Mouse (Mus musculus): ENCODE data around the gene Nkiras2. TPM values are rescaled to one million over a fixed set of nuclear protein-coding genes. Genes with fewer than 3 reads are reported as not detected.

Nkiras2 gene
- polyA plus RNA-seq (2014; fragmentation: Illumina TruSeq; extraction: RNeasy Lipid Tissue Mini Kit (QIAGEN cat#74804); ENCODE audit: low read depth, low replicate concordance), result 7.5 TPM

DNA sequence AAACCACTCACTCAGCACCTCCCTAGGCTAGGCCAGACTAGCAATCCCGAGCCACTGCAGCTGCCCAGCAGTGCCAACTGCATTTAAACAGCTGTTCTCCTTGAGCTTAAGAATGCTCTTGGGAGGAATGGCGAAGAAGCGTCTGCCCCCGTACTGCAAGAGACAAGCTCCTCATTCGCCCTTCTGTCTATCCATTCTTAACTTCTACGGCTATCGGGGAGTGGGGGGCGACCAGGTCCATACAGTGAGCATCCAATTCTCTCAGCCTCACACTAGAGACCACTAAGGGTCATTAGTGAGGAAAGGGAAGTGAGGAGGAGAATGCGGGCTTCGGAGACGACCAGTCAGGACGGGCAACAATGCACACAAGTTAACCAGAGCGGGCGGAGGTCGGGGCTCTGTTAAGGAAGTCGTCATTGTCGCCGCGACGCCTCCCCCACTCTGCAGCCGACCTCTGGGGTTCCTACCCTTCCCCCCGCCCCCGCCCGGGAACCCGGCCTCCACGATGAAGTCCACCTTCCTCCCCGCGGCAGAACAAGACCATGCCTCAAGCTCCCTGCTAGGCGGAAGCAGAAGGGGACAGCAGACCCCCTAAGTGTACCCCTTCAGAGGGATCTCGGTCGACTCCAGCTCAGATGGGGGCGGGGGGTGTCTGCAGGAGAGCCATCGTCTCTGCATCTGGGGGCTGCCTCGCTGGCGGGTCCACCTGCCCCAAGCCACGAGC, at the start of gene Nkiras2:
Gene Nkiras2, plus strand, starts transcription at position 484 of the 724 bp plus-strand sequence.

DNA sequence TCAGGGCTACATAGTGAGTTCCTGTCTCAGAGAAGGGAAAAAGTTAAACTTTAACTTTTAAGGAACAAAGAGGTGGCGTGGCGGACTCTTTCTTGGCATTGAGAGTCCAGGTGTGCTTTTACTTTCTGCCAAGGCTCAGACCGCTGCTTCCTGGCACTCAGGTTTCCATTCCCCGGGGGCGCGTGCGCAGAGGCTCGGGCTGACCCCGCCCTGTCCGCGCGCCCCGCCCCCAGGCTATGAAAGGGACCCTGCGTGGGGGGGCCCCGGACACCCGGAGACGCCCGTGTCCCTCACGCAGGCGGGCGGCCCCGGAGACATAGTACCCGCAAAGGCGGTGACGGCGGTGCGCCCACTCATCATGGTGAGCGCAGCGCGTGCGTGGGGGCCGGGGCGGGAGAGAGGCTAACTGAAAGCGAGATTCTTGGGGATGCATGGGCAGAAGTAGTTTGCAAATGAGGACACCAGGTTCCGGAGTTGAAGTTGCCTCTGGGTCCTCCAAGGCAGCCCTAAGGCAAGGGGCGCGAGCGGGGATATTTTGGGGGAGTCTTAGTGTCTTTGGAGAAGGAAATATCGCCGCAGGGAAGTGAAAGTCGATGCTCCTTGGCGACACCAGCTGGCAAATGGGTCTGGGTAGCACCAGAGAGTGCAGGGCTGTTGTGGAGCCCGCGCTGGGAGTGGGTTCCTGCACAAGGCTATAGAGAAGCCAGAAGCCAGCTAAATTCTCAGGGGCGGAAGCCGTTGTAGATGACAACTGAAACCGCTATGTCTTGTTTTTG, 44.1 kb upstream of the Nkiras2 start, which contains the start of gene Cnp:
Gene Cnp, plus strand, starts transcription at position 197 of the 776 bp plus-strand sequence.

DNA sequence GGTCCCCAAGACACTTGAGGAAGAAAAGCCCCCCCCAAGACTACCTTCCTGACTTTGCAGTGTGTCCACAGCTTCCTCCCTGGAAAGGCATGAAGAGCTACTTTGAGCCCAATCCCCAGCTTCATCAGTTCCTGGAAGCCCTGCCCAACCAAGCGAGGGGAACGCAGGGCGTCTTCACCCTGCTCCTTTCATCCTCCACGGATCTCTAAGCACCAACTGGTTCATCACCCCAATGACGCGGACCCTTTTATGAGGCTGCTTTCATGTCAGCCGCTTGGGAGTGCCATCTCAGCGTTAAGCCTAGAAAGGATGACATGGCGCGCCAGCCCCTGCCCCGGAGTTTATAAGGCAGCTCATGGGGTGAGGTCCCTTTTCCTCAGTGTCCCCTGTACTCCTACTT, 938 bp downstream of the Nkiras2 start, which contains the start of gene Dnajc7:
Gene Dnajc7, minus strand, starts transcription at position 187 of the 400 bp plus-strand sequence.

Other genes with a start within 250 kb of the Nkiras2 start
- gene Jup, start 221.5 kb upstream of the Nkiras2 start, polyA plus RNA-seq (2014; fragmentation: Illumina TruSeq; extraction: RNeasy Lipid Tissue Mini Kit (QIAGEN cat#74804); ENCODE audit: low read depth, low replicate concordance), result 5.2 TPM
- gene P3h4, start 204.4 kb upstream of the Nkiras2 start, polyA plus RNA-seq (2014; fragmentation: Illumina TruSeq; extraction: RNeasy Lipid Tissue Mini Kit (QIAGEN cat#74804); ENCODE audit: low read depth, low replicate concordance), result 0.88 TPM
- 0.66 TPM for gene Fkbp10, start 203.5 kb upstream of the Nkiras2 start, polyA plus RNA-seq (2014; fragmentation: Illumina TruSeq; extraction: RNeasy Lipid Tissue Mini Kit (QIAGEN cat#74804); ENCODE audit: low read depth, low replicate concordance)
- 7.8 TPM for gene Nt5c3b, start 177.4 kb upstream of the Nkiras2 start, polyA plus RNA-seq (2014; fragmentation: Illumina TruSeq; extraction: RNeasy Lipid Tissue Mini Kit (QIAGEN cat#74804); ENCODE audit: low read depth, low replicate concordance)
- 0.69 TPM for gene Klhl10, start 177.3 kb upstream of the Nkiras2 start, polyA plus RNA-seq (2014; fragmentation: Illumina TruSeq; extraction: RNeasy Lipid Tissue Mini Kit (QIAGEN cat#74804); ENCODE audit: low read depth, low replicate concordance)
- gene Klhl11, start 146.5 kb upstream of the Nkiras2 start, polyA plus RNA-seq (2014; fragmentation: Illumina TruSeq; extraction: RNeasy Lipid Tissue Mini Kit (QIAGEN cat#74804); ENCODE audit: low read depth, low replicate concordance), result 5.7 TPM
- gene Acly, start 91.2 kb upstream of the Nkiras2 start, polyA plus RNA-seq (2014; fragmentation: Illumina TruSeq; extraction: RNeasy Lipid Tissue Mini Kit (QIAGEN cat#74804); ENCODE audit: low read depth, low replicate concordance), result 137 TPM
- 0.41 TPM for gene Ttc25, start 73.6 kb upstream of the Nkiras2 start, polyA plus RNA-seq (2014; fragmentation: Illumina TruSeq; extraction: RNeasy Lipid Tissue Mini Kit (QIAGEN cat#74804); ENCODE audit: low read depth, low replicate concordance)
- 7.9 TPM for gene Cnp, start 44.3 kb upstream of the Nkiras2 start, polyA plus RNA-seq (2014; fragmentation: Illumina TruSeq; extraction: RNeasy Lipid Tissue Mini Kit (QIAGEN cat#74804); ENCODE audit: low read depth, low replicate concordance)
- gene Dnajc7, start 924 bp downstream of the Nkiras2 start, polyA plus RNA-seq (2014; fragmentation: Illumina TruSeq; extraction: RNeasy Lipid Tissue Mini Kit (QIAGEN cat#74804); ENCODE audit: low read depth, low replicate concordance), result 227 TPM
- not detected for gene Zfp385c, start 73.2 kb downstream of the Nkiras2 start, polyA plus RNA-seq (2014; fragmentation: Illumina TruSeq; extraction: RNeasy Lipid Tissue Mini Kit (QIAGEN cat#74804); ENCODE audit: low read depth, low replicate concordance)
- 4.0 TPM for gene Dhx58, start 85.0 kb downstream of the Nkiras2 start, polyA plus RNA-seq (2014; fragmentation: Illumina TruSeq; extraction: RNeasy Lipid Tissue Mini Kit (QIAGEN cat#74804); ENCODE audit: low read depth, low replicate concordance)
- 1.7 TPM for gene Kat2a, start 93.2 kb downstream of the Nkiras2 start, polyA plus RNA-seq (2014; fragmentation: Illumina TruSeq; extraction: RNeasy Lipid Tissue Mini Kit (QIAGEN cat#74804); ENCODE audit: low read depth, low replicate concordance)
- not detected for gene Hspb9, start 94.6 kb downstream of the Nkiras2 start, polyA plus RNA-seq (2014; fragmentation: Illumina TruSeq; extraction: RNeasy Lipid Tissue Mini Kit (QIAGEN cat#74804); ENCODE audit: low read depth, low replicate concordance)
- 39.2 TPM for gene Rab5c, start 119.0 kb downstream of the Nkiras2 start, polyA plus RNA-seq (2014; fragmentation: Illumina TruSeq; extraction: RNeasy Lipid Tissue Mini Kit (QIAGEN cat#74804); ENCODE audit: low read depth, low replicate concordance)
- not detected for gene Kcnh4, start 140.7 kb downstream of the Nkiras2 start, polyA plus RNA-seq (2014; fragmentation: Illumina TruSeq; extraction: RNeasy Lipid Tissue Mini Kit (QIAGEN cat#74804); ENCODE audit: low read depth, low replicate concordance)
- gene Hcrt, start 143.7 kb downstream of the Nkiras2 start, polyA plus RNA-seq (2014; fragmentation: Illumina TruSeq; extraction: RNeasy Lipid Tissue Mini Kit (QIAGEN cat#74804); ENCODE audit: low read depth, low replicate concordance), result not detected
- gene Ghdc, start 151.7 kb downstream of the Nkiras2 start, polyA plus RNA-seq (2014; fragmentation: Illumina TruSeq; extraction: RNeasy Lipid Tissue Mini Kit (QIAGEN cat#74804); ENCODE audit: low read depth, low replicate concordance), result 1.7 TPM
- gene Stat5b, start 231.5 kb downstream of the Nkiras2 start, polyA plus RNA-seq (2014; fragmentation: Illumina TruSeq; extraction: RNeasy Lipid Tissue Mini Kit (QIAGEN cat#74804); ENCODE audit: low read depth, low replicate concordance), result 4.0 TPM
- gene Stat5a, start 240.1 kb downstream of the Nkiras2 start, polyA plus RNA-seq (2014; fragmentation: Illumina TruSeq; extraction: RNeasy Lipid Tissue Mini Kit (QIAGEN cat#74804); ENCODE audit: low read depth, low replicate concordance), result 1.9 TPM